Mouse (Mus musculus): ENCODE measurements around the gene Tmed1.
"Not testable (repeated sequence)": the region's sequence is repeated elsewhere in the genome, so short reads cannot be mapped to it uniquely, and the experiment has no call there.

The Tmed1 gene

DNA sequence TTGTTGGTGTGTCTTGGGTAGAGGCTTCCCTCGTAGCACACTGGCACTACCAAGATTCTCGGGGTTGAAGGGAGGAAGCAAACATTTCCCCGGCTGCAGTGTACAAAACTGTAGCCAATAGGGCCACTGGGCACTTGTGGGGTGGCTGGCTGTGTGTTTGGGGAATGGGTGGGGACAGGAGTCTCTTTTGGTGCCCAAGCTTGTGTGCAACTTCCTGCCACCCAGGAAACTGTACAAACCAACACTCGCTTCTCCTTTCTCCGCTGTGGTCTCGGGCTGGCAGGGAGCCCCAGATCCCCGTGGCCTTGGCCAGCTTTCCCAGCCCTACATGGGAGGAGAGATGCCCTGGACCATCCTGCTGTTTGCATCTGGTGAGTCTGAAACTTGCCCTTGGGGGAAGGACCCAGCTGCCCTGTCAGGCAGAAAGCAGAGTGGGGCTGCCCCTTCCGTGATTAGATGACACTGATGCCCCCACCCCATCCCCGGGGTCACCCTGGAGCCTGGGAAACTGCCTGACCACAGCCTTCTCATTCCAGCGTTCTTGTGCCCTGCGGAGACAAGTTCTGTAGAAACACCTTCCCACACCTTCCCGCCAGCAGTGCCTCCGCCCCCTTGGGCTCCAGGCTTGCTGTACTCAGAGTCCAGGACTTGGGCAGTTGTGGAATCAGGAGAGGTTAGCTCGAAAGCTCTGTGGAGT is 16.0 kb upstream of the Tmed1 start, which contains the start of gene AB124611:
Gene AB124611, plus strand, starts transcription at position 240 of the 697 bp plus-strand sequence.
- peak; percentile 69 for DNase-seq (ENCODE audit: low read depth)

DNA sequence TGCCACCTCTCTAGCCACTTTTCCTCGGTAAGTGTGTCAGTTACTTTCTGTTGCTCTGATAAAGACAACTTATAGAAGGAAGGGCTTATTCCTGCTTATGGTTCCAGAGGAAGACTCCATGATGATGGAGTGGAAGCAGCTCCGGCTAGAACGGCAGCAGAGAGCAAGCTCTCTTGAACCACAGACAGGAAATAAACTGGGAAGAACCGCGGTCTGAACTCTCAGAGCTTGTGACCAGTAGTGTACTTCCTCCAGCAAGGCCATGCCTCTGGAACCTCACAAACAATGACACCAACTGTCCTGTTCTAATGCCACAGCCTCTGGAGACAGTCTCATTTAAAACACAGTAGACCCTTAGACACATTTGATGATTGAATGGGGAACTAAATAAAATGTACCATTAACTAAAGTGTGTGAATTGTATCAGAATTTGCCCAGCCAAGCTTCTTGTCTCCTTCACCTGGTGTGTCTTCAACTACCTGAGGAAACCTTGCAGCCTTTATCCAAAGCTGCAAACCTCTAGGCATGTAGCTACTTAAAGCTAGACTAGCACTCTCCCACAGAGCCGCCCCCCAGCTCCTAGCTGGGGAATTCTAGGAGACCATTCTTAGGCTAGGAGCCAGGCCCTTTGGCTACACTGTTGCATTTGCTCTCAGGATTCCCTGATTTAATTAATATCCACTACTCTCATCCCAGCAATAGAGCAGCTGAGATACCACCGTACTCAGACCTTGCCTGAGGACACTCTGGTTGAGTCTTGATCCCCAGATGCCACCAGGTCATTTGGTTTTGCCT is 15.3 kb upstream of the Tmed1 start:
- DNase-seq (ENCODE audit: low read depth): peak; percentile 53

DNA sequence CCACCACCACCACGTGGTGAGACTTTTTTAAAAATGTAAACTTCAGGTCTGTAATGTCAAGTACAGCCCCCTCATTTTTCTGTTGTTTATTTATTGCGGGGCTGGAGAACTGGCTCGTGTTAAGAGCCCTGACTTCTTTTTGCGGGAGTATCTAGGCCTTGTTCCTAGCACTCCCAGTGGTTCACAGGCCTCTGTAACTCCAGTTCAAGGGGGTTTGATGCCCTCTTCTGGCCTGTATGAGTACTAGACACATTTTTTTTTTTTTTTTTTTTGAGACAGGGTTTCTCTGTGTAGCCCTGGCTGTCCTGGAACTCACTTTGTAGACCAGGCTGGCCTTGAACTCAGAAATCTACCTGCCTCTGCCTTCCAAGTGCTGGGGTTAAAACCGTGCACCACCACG is 8.6 kb upstream of the Tmed1 start:
- not testable (repeated sequence) for DNase-seq (ENCODE audit: low read depth)

DNA sequence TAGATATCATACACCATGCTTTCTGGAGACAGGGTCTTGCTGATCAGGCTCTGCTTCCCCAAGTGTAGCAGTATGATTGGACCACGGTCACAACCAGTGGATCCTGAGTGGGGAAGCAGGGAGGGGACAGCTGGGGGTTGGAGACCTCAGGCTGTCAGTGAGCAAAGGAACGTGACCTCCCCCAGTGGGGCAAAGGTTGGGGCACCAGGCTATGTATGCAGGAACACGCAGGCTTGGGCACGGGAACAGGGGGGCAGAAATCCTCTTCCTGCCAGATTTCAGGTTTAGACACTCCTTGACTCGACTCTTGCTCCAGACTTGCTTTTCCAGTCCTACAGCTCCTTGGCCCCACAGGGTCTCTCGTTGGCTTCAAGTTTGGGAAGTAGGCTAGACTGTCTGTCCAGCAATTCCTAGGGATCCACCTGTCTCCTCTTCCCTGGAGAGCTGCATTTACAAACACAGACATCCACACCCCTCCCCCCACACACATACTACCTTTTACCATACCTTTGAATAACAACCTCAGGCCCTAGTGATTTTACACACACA is 8.0 kb upstream of the Tmed1 start:
- DNase-seq (ENCODE audit: low read depth): no peak

DNA sequence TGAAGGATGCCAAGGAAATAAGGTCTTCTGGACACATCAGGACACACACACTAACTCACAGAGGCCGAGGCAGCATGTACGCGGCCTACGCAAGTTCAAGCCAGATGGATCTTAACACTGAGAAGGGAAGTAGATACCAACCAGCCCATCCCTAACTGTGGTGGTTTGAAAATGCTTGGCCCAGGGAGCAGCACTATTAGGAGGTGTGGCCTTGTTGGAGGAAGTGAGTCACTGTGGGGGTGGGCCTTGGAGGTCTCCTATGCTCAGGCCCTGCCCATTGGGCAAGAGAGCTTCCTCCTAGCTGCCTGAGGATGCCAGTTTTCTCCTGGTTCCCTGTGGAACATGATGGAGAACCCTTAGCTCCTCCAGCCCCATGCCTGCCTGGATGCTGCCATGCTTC is 3.4 kb upstream of the Tmed1 start:
- DNase-seq (ENCODE audit: low read depth): no peak

DNA sequence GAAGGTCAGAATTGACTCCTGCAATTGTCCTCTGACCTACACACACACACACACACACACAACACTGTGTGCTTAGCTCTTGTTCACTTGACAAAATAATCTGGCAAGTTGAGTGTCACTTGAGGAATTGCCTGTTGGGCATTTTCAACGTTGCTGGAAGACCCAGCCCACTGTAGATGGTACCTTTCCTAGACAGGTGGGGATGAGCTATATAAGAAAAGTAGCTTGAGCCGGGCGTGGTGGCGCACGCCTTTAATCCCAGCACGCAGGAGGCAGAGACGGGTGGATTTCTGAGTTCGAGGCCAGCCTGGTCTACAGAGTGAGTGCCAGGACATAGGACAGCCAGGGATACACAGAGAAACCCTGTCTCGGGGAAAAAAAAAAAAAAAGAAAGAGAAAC is 1.0 kb upstream of the Tmed1 start:
- DNase-seq (ENCODE audit: low read depth): no peak

DNA sequence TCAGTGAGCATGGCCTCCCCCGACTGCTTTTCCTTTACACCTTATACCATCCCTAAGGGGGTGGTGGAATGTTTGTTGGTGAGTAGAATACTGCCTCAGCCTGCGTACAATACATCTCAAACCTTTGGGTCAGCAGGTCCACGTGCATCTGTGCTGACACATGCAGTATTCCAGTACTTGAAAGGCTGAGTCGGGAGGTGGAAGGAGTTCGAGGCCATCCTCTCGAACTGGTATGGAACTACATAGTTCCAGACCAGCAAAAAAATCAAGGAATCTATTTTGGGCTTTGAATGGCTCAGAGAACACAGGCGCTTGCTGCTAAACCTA is 600 bp upstream of the Tmed1 start:
- no peak for DNase-seq (ENCODE audit: low read depth)

DNA sequence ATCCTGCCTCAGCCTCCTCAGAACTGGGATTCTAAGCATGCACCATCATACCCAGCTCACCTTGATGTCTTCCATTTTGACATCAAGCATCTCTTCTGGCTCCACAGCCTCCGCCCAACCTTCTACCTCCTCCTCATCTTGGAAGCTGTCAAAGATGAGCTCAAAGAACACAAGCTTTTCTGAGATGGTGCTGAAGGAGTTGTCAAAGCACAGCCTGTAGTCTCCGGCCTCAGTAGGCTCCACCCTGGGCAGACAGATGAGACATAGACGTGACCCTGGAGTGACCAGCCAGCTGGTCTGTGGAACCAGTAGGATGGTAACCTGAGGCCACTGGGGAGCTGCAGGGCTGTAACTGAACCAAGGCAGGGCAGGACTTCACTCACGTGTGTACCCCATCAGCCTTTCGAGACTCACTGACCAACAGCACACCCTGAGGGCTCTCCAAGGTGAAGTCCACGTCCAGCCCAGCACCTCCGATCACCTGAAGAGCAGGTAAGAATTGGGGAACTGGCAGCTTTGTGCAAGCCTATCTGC is 1.1 kb downstream of the Tmed1 start:
- DNase-seq (ENCODE audit: low read depth): peak; percentile 23

DNA sequence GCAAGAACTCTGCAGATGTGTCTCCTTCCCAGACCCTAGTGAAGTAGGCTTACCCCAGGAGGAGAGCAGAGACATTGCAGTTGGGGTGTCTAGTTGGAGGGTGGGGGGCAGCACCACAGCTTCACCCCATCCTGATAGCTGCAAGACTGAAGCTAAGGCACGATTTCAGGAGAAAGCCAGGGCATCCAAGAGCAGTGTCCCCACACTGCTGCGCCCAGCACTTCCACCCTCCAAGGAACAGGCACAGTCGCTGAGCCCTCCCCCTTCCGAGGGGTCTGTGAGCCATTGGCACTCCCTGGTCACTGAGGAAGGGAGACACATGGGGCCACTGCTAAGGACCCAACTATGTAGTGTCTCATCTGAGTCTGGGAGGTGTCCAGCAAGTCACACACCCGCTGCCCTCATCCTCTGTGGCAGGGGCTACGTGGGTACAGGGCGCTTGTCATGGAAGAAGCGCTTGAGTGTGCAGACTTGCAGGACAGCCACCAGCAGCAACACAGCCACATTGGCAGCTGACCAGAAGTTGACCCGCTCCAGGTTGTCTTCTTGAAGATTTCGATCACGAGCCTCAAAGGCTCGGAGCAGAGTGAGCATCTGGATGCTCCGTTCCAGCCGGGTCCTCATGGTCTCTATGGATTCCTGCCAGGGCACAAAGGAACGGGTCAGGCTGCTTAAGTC is 2.2 kb downstream of the Tmed1 start:
- DNase-seq (ENCODE audit: low read depth): no peak

DNA sequence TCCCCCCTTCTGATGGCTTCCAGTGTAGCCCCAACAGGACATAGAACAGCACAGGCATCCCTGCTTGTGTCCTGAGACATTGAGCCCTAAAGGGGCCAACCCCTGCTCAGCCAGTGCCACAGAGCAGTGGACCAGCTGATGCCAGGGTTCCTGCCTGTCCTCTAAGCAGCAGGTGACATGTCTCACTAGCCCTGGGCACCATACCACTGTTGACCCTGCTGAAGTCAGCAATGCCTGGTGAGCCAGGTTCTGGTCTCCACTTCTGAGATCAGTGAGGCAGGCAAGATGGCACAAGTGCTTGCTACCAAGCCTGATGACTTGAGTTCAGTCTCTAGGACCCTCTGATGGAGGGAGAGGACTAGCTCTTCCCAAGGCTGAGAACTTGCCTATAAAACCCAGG is 4.3 kb downstream of the Tmed1 start:
- DNase-seq (ENCODE audit: low read depth): no peak

DNA sequence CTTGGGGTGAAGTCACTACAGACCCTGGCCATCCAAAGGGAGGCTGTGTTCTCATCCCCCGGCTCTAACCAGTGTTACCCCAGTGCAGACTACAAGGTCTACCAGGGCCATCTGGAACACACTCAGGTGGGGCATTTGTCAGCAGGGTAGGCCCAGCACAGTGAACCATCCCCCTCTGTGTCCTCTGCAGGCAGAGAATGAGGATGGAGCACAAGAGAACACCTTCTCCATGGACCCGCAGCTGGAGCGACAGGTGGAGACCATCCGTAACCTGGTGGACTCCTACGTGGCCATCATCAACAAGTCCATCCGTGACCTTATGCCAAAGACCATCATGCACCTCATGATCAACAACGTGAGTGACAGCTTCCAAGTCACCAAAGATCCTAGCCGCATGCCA is 6.7 kb downstream of the Tmed1 start:
- DNase-seq (ENCODE audit: low read depth): no peak

DNA sequence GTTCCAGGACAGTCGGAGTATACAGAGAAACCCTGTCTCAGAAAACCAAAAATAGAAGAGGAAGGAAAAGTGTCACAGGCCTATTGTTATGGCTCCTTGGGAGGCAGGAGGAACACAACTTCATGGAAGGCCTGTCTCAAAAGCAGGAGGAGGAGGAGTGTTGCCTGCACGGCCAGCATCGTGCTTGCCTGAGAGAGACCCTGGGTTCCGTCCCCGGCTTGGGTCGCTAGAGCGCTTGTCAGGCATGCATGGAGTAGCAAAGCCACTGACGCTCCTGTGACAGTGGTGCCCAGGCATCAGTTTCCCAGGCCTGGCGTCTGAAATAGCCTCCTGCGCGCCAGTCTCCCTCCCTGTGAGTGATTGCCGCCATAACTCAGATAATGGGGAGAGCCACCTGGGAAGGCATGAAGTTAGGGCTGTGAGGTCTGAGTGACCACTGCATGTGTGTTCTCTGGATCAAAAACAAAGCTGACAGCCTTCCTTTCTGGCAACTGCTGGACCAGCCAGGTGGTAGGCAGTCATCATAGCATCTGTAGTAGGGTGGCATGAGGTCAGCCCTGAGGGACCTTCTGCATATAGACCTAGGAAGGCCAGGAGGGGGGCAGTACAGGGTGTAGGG is 11.7 kb downstream of the Tmed1 start:
- DNase-seq (ENCODE audit: low read depth): no peak

DNA sequence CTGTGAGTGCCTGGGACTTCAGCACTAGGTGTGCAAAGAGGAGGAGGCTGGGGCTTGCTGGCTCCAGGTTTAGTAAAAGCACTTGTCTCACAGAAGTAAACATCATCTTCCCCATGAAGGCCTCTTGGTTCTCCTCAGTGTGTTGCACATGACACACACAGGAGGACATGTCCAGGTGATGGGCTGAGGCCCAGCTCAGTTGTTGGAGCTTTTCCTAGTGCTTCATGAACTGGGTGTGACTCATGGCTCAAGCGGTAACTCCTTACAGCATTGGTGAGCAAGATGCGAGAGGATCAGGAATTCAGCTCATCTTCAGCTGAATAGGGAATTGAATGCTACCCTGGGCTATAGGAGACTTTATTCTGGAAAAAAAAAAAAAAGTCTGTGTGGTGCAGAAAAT is 12.4 kb downstream of the Tmed1 start:
- no peak for DNase-seq (ENCODE audit: low read depth)

DNA sequence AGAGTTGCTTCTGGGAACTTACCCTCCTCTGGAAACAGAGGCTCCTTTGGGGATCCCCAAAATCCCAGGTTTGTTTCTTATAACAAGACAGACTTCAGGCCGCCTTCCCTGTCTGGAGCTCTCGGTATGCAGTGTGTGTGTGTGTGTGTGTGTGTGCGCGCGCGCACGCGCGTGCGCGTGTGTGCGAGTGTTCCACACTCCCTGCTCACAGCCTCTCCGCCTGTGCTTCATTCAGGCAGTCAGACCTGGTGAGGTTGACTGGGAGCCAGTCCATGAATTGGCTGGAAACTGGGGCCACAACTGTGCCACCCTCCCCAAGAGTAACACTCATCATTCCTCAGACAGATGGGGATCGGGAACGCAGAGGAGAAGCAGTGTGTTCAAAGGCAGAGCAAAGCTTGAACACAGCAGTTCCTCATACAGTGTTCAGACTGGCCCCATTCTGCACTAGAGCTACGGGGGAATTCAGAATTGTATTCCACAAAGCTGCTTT is 13.0 kb downstream of the Tmed1 start:
- no peak for DNase-seq (ENCODE audit: low read depth)

DNA sequence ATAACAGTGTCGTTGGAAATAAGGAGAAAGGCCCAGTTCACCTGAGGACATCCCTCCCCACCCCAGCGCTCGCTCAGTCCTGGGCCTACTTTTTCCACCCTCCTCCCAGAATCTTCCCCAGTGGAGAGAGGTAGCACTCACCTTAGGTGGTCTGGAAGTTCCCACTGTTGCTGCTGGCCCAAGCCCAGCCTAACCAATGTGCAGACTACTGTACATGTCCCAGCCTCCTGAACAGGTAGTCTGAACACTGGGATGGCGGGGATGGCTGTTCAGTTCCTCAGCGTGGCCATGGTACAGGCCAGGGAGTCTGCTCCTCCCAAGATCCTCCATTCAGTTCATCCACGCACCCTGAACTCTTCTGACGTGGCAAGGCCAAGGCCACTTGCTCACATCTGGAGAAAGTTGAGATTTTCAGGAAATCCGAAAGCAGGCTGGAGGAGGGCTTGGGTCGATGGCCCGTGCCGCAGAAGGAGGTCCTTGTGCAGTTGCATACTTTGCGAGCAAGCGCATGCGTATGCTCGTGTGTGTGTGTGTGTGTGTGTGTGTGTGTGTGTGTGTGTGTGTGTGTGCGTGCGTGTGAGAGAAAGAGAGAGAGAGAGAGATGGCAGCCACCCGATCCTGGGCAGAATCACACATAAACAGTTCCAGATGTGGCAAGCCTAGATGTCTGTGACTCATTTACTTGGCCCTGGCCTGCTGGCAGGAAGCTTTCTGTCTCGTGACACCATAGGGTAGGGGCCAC is 13.6 kb downstream of the Tmed1 start:
- no peak for DNase-seq (ENCODE audit: low read depth)

DNA sequence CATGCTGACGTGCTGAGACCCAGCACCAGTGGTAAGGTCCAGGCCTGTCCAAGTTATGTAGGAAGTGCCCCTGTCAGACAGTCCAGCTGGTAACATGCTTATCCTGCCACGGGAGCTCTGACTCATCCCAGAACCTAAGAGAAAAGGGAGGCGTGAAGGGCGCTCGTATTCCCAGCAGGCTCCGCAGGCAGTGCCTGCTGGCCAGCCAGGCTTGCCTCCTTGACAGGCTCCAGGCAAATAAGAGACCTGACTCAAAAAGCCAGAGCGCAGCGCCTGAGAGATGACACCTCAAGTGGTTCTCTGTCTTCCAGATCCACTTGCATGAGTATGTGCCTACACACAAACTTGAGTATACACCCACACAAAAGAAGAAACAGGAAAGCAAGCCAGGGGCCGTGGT is 15.3 kb downstream of the Tmed1 start:
- no peak for DNase-seq (ENCODE audit: low read depth)

DNA sequence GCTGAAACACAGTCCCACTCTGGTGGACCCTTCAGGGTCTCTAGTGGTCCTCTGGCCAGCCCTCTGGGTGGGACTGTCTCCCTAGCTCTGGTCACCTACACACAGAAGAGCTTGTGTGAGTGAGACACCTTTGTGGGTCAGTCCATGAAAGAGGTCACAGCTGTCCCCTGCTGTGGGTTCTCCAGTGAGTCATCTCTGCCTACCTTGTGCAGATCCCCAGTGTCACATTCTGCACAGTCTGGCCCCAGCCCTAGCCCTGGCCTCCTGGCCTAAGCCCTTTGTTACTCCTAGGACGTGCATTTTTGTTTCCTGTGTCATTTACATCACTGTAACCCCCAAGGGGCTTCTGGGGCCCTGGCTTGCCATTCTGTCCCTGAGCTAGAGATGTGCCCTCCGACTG is 16.1 kb downstream of the Tmed1 start:
- no peak for DNase-seq (ENCODE audit: low read depth)

DNA sequence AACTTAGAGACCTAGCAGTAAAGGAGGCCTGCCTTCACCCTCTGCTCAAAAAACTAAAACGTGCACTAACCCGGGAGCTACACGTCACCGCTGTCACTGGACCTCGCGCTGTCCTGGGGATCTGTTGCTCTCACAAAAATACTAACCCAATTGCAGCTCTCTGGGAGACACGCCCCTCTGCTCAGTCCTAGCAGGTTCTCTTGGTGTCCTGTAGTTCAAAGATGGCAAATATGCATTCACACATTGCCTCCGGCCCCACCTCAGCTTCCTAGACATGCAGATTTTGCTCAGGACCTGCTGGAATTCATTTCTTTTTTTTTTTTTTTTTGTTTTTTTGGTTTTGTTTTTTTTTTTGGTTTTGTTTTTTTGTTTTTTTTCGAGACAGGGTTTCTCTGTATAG is 19.4 kb downstream of the Tmed1 start:
- no peak for DNase-seq (ENCODE audit: low read depth)

DNA sequence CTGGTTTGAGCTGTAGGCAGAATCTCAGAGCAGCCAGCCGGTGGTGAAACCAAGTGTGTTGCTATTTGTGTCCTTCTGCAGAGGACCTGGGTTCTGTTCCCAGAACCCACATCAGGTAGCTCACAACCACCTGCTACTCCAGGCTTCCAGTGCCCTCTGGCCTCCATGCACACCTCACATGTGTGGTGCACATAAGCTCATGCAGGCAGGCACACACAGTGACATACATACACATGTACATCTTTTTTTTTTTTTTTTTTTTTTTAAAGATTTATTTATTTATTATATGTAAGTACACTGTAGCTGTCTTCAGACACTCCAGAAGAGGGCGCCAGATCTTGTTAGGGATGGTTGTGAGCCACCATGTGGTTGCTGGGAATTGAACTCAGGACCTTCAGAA is 21.8 kb downstream of the Tmed1 start:
- DNase-seq (ENCODE audit: low read depth): not testable (repeated sequence)

DNA sequence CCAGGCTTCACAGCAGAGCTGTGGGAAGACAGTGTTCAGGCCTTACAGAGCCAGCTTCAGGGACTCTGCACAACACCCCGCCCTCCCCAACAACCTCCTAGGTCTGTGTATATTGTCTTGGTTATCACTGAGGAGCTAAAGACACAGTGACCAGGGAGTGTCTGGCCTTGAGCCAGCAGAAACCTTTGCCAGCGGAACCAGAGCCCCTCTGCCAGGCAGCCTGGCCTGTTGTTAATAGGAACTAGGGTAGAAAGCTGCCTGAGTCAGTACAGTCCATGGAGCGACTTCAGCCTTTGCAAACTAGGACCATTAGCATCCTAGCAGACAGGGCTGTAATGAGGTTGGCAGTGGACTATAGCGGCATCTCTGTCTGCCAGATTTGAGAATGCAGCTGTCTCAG is 26.0 kb downstream of the Tmed1 start:
- DNase-seq (ENCODE audit: low read depth): no peak

DNA sequence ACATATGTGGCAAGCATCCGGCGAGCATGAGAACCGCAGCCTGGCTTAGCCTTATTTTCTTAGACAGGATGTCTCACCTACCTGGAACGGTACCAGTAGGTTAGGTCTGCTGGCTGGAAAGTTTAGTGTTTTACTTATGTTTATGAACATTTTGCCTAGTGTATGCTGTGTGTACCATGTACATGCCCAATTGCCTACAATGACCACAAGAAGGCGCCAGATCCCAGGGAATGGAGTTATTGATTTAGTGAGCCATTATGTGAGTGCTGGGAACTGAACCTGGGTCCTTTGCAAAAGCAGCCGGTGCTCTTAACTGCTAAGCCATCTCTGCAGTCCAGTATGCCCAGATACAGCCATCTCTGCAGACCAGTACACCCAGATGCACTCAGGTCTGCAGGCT is 32.3 kb downstream of the Tmed1 start:
- peak; percentile 30 for DNase-seq (ENCODE audit: low read depth)

Measured in induced T-regulatory cell, adult 2 months (primary cell).